In genomic region chr1:75533325-75534252, GRCm38 (mm10) we compare ENCODE assay signal across 18 mouse cellular contexts. TPM values are rescaled to one million over a fixed set of nuclear protein-coding genes. Genes with fewer than 3 reads are reported as not detected.
"Had no signal": no experiment of that assay in that cellular context is flagged by ENCODE, and none has a peak within 500 bp of the region (broad histone marks: within the 10 kb centered on the region; RNA-seq: fewer than 3 reads in every experiment).

No protein-coding gene starts in this region.

- H3K9me3 ChIP-seq: liver, embryonic 13.5 days; lung, embryonic 15.5 days; megakaryocyte, embryonic 14.5 days; midbrain, embryonic 12.5 days; neural tube, embryonic 15.5 days had no signal

- H3K4me1 ChIP-seq: liver, embryonic 13.5 days; lung, embryonic 15.5 days; midbrain, embryonic 12.5 days; neural tube, embryonic 15.5 days had no signal

- H3K27me3 ChIP-seq: liver, embryonic 13.5 days; lung, embryonic 15.5 days; midbrain, embryonic 12.5 days; neural tube, embryonic 15.5 days had no signal

- H3K27ac ChIP-seq: left cerebral cortex, adult 2 months; liver, embryonic 13.5 days; lung, embryonic 15.5 days; midbrain, embryonic 12.5 days; neural tube, embryonic 15.5 days had no signal

- H3K4me2 ChIP-seq: liver, embryonic 13.5 days; lung, embryonic 15.5 days; midbrain, embryonic 12.5 days; neural tube, embryonic 15.5 days had no signal

- ATAC-seq: inflammation-experienced regulatory T-cells, adult 6 months; intestine, postnatal 0 days; liver, postnatal 0 days; midbrain, embryonic 16.5 days had no signal

- DNase-seq: kidney, postnatal 25 days; liver; liver, embryonic 13.5 days; liver, postnatal 0 days; lung, postnatal 14 days; right cerebral cortex, adult 18-20 months; right cerebral cortex, postnatal 25 days; thymus, adult 2 months; thymus, postnatal 25 days had no signal

- H3K4me3 ChIP-seq: left cerebral cortex, adult 2 months; liver, embryonic 13.5 days; lung, embryonic 15.5 days; megakaryocyte, embryonic 14.5 days; midbrain, embryonic 12.5 days; neural tube, embryonic 15.5 days had no signal

- H3K9ac ChIP-seq: liver, embryonic 13.5 days; liver, postnatal 0 days; lung, embryonic 15.5 days; midbrain, embryonic 12.5 days; neural tube, embryonic 15.5 days had no signal

RNA-seq across cellular contexts. Expression of gene Inha, which starts 26.7 kb away (rescaled TPM):
- polyA plus RNA-seq: inflammation-experienced regulatory T-cells, adult 6 months; macrophage had no signal

RNA-seq across cellular contexts. Expression of gene Obsl1, which starts 27.3 kb away (rescaled TPM):
- polyA plus RNA-seq: inflammation-experienced regulatory T-cells, adult 6 months; macrophage had no signal

RNA-seq across cellular contexts. Expression of gene Tmem198, which starts 54.3 kb away (rescaled TPM):
- polyA plus RNA-seq: liver, postnatal 0 days; macrophage had no signal
